Mouse (Mus musculus) thymus, postnatal 36 days (tissue): ENCODE data around the gene Sptb.
A peak's percentile ranks its signal among the peaks of the same experiment; 100 is the strongest.

ENCODE experiments used
- DNase-seq, 2 experiments: peaks; one replicate each; pipeline ENCODE4 v3.0.0; 2022; ENCODE audit warnings: mixed read lengths in 2 of 2

The Sptb gene

DNA sequence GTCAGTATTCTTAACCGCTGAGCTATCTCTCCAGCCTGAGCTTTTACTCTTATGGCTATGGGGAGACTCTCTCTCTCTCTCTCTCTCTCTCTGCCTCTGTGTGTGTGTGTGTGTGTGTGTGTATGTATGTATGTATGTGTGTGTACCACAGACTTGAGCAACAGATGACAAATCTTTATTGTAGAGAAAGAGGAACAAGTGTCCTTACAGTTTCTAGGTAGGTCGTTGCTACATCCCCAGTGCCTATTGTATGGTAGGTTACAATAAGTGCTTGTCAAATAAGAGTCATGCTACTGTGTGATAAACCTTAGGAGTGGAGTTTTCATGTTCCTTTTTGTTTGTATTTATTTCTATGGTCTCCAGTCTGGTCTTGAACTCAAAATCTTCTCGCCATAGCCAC, 170.2 kb downstream of the Sptb start:
- no peak for DNase-seq

DNA sequence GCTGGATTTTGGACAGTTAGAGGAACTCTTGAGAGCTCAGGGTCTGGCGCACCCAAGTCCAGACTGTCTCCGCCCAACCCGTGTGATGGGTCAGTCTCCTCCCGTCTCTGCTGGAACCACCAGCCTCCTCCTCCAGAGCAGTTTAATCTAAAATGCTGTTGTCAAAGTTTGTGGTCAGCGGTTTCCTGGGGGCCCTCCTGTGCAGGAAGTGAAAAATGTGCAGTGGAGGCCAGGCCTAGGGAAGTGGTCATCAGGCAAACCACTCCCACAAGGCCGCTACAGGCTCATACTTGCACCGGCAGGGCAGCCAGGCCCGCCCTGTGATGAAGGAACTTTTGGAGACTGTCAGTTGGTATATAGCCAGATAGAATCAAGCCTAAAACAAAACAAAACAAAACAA, 172.9 kb downstream of the Sptb start:
- DNase-seq: peak; percentile 32 to 48

DNA sequence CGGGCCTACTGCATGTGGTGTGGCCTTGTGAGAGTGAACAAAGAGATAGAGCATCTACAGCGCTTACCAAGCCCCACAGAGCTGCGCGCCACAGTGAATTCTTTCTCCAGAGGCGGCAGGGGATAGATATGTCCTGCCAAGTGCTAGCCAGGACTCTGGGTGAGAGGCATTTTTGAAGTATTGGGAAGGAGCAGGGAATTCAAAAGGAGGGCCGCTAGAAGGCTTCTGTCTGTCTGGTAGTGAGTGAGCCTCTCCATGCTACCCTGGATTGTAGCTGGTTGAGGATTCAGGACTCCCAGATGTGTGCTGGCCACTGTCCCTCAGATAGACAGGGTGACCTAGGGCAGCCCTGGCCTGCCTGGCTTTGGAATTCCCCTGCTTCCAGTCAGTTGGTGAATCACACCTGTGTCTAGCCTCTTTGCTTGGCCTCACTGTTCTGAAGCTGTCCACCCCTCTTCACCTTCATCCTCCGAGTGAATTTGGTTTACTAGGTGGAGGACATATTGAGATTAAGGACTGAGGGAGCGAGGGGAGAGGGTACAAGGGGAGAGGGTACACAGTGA, 173.7 kb downstream of the Sptb start:
- no peak for DNase-seq

DNA sequence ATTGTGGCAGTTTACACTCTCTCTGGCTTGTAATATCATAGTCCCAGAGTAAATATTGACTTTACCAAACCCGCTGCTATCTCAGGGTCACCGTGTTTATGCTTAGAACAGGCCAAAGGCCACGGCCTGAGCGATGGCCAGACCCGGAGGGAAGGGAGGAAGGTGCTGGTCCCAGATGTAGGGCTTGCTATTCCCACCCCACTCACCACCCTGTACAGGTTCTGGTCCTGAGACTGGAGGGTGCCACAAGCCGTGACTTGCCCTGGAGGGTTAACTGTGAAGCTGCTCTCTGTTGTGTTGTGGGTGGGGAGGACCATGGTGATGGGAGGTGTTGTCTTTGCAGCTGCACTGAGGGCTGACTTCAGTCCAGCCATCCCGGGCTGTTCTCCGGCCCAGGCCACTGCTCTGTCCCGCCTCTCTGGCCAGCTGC, 174.9 kb downstream of the Sptb start:
- DNase-seq: no peak

DNA sequence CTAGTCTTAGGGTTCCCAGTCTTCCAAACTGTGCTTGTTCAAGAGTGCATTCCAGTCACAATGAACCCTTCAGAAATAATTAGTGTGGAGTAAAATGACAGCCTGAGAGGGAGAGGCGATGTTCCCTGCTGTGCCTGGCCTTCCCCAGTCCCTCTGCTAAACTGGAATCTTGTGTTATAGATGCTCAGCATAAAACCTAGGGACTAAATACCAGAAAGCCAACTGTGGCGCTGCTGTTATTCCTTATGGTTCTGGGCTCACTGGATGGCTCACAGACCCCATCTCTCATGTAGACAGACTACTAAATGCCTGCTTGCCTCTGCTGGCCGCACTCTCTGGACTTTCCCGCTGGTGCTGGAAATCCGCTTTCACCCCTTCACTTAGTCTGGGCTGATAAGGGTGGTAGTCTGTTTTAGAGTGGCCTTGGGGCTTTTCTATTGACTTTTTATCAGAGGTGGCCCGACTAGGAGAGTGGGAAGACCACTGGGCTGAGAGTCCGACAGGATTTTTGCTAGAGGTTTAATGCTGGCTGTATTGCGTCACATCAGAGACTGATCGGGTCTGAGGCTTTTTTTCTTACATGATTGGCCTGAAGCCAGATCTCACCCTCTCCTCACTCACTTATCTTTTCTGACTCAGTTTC, 175.6 kb downstream of the Sptb start:
- DNase-seq: no peak

DNA sequence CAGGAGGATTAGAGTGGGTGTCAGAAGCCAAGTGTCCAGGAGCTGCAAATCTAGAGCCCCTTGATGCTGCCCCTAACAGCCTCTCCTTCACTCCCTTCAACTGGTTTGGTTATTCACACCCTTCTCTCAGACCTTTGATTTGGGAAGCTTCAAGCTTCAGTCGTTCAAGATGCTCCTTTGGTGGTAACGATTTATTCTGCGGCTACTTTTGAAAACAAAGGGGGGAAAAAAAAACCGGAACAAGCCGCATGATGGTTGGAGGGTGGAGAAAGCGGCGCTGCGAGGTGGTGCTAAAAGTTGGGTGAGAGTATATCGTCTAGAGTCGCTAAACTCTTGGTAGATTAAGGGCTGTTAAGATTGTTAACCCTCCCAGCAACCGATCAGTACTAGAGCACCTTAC, 176.1 kb downstream of the Sptb start:
- peak in 1 of 2 experiments; percentile 14 for DNase-seq

DNA sequence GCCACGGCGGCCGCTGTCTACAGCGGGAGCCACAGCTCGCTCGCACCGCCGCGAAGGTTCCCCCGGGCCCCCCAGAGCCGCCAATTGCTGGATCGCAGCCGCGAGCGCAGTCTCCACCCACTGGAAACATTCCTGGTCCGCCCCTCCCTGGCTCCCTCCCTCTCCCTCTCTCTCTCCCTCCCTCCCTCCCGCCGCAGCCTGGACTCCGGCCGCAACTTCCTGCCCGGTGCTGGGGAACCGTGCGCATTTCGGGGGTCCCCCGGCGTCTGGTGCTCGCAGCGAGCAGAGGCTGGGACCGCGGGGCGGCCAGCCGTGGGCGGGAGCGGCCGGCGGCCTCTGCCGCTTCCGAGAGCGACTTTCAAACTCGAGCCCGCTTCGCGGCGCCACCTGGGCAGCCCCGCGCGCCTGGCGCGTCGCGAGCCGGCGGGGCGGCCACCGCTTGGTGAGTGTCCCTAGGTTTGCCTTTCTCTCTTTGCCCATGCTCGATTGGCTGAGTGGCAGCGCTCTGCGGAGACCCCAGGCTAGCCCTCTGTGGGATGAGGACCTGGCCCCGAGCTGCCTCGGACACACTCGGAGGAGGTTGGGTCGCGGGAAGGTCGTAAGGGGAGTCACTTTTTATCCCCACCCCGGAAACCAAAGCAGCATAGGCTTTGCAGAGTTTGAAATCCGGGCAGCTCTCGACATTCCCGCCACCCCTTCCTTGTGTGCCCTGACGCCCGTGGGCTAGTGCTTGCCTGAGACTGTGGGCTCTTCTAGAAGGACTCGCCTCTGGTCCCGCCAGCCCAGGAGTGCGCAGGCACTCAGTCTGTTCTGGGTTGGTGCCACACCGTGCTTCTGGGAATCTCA, 176.7 kb downstream of the Sptb start:
- peak; percentile 57 to 67 for DNase-seq

DNA sequence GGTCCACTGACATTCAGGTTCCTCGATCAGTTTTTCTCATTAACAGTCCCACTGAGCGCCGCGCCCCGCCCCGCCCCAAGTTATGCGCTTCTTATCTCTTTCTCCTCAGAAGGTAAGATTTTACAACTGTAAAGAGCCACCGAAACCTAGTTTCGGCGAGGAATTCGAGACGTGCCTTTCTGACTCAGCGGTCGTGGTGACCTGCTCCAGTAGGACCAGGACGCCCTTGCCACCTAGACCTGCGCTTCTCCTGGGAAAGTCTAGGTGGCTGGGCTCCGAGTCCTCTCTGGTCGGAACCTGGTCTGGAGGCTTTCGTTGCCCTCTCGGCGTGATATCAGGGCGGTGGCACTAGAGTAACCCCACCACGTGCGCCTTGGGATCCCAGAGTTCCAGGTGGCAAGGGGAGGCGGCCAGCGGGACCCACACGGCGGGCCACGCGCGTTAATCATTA, 177.4 kb downstream of the Sptb start:
- no peak for DNase-seq

DNA sequence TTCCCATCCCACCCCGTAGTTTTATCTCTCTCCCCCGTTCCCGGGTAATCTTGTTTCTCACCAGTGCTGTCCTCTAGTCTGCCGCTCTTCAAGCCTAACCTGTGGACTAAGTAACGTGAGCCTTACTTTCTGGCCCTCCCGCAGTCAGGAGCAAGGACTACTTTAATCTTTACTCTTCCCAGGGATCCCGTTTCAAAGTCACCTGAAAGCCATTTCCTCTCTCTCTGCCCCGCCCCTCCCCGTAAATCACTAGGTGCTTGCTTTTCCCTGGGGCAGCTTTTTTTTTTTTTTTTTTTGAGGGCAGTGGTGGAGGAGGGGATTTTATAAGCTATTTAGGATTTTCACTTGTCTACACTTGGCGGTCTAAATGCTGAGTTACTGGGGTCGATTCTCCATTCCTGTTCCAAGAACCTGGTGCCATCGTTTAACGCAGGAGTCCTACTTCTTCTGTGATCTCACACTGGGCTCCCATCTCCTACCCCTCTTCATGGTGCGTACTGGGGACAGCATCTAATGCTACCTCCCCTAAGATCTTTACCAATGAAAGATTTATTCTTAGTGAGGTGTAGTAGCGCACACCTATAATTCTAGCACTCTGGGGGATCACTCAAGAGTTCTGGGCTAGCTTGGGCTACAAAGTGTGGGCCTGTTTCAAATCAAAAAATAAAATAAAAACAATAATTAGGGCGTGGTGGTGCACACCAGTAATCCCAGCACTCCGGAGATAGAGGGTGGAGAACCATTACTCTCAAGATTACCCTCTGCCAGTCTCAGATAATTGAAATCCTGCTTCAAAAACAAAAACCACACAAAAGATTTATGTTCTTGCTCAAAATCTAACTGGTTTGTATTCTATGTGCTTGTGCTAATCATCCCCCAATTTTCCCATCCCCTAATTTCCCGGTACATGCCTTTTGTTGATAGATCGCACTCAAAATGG, 178.1 kb downstream of the Sptb start:
- DNase-seq: no peak

DNA sequence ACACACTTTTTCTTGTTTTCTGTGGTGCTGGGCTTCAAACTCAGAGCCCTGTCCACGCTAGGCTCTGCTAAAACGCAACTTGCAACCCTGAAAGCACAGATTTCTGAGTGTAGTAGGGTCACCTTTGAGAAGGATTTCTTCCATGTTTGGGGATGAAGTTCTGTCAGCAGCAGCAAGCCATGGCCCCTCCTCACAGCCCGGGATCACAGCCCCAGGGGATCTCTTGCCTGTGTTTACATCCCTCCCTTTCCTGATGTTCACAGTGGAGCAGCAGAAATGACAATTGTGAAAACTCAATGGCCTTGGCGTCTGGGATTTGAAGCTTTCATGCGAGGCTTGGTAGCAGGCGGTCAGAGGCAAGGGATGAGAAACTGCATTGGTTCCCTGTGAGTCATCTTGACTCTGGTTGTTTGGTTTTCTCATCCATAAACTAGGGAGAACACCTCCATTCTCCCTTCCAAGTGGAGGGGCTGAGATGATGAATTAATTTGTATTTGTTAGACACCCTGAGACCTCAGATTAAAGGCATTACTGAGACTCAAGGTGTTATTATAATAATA, 179.7 kb downstream of the Sptb start, which contains the start of gene Plekhg3:
Gene Plekhg3 (plus strand): TSS at position 312 of the 560 bp plus-strand sequence.
- no peak for DNase-seq
